Comparison of ENCODE assay signal across 9 mouse cellular contexts in the genomic region with DNA sequence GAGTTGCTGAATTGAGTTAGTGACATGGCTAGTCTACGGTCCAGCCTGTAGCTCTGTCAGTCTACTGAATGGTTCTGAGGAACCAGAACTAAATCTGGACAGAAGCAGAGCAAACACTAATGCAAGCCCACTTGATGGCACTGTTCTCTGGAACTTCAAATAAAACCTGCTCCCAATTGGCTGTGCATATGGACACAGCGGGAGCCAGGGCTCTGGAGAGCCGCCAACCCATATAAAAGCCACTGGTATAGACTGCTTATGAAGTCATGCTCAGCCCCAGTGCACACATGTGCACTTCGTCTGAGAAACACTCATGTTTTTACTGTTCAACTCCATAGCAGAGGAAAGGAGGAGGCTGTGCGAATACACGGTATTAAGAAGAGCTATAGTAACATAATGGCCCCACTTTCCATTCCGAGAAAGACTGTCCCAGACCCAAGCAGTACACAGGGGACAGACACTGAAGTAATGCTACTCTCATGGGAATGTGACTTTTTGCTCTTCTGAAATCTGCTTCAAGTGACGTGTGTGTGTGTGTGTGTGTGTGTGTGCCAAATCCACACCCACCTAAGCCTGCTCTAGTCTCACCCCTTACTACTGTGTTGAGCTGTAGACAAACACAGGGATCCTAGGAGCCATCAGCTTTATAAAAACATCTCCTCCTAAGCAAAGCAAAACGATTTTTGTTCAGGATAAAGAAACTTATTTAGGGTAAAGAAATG. TPM values are rescaled to one million over a fixed set of nuclear protein-coding genes. Genes with fewer than 3 reads are reported as not detected.
DNase-seq lines count a peak whose midpoint lies in the region; ATAC-seq lines count a peak whose summit lies in the region.
"Had no signal": no experiment of that assay in that cellular context is flagged by ENCODE, and none has a peak within 500 bp of the region (broad histone marks: within the 10 kb centered on the region; RNA-seq: fewer than 3 reads in every experiment).

No protein-coding gene starts in this region.

- H3K27me3 ChIP-seq in kidney, embryonic 15.5 days = no peaks in the 10 kb centered on the region

- H3K4me1 ChIP-seq in kidney, embryonic 15.5 days = no peaks in the 10 kb centered on the region

- no peak overlapping the region for H3K4me2 ChIP-seq in kidney, embryonic 15.5 days

- no peak overlapping the region for H3K4me3 ChIP-seq in kidney, embryonic 15.5 days (replicated peaks)

- no peak overlapping the region for H3K9ac ChIP-seq in kidney, embryonic 15.5 days

- H3K36me3 ChIP-seq in kidney, embryonic 15.5 days = peaks cover 4% of the 10 kb centered on the region; the same call in 1 of the 2 replicates

- no peak overlapping the region for H3K27ac ChIP-seq in kidney, embryonic 15.5 days

- WGBS in kidney, embryonic 15.5 days = 77% methylated on average over 9 of the region's 9 CpGs

- ATAC-seq in kidney, embryonic 15.5 days (replicated peaks; ENCODE audit: low FRiP score) = peak; percentile 66; the same call in 1 of the 2 replicates

- no peaks in the 10 kb centered on the region for H3K9me3 ChIP-seq in kidney, embryonic 15.5 days (replicated peaks)

- DNase-seq in kidney, adult 8-10 months = no peak
- peak; percentile 13 for DNase-seq in R1 (ENCODE audit: low read depth, low spot score)
- DNase-seq in cerebellum, adult 18-20 months = peak; percentile 45 to 50
- peak; percentile 18 to 30 for DNase-seq in layer of hippocampus, postnatal 14 days (ENCODE audit: low spot score in 2 of 2)
- no peak for DNase-seq in thymus, postnatal 14 days
- no peak for DNase-seq in adrenal gland, postnatal 36 days

RNA-seq across cellular contexts. Expression of a gene that starts 28.8 kb away (rescaled TPM):
- not detected in 2 replicates for polyA plus RNA-seq in kidney, embryonic 15.5 days (2015; fragmentation: Nextera tagmentation; extraction: Ambion mirVana)
- not detected for total RNA-seq in layer of hippocampus, postnatal 14 days (2021)
- not detected for total RNA-seq in adrenal gland, postnatal 36 days (2021)
- total RNA-seq: layer of hippocampus, postnatal 10 days; neutrophil, adult 5-6 weeks had no signal

Comparison
In these comparisons a context has a peak if more than half of its experiments do, and no peak if none do; other contexts are left out.
1. DNase-seq: peak in R1 (single experiment), cerebellum, adult 18-20 months (2 of 2) and layer of hippocampus, postnatal 14 days (2 of 2); none in kidney, adult 8-10 months (0 of 2), thymus, postnatal 14 days (single experiment) and adrenal gland, postnatal 36 days (0 of 2).